Mouse (Mus musculus): ENCODE results near the gene Atf7. TPM values are rescaled to one million over a fixed set of nuclear protein-coding genes. Genes with fewer than 3 reads are reported as not detected.

The Atf7 gene
- polyA plus RNA-seq, 1 experiment, result 140 TPM

- H3K4me1 ChIP-seq (replicated peaks; ENCODE audit: control insufficient read depth, insufficient read depth, low read length), result peaks cover 13% of the 10 kb centered on the region
- 88% methylated on average over 3 of the region's 3 CpGs for WGBS
- no peaks in the 10 kb centered on the region for H3K27me3 ChIP-seq (ENCODE audit: control insufficient read depth, insufficient read depth, low read length)
- no peak overlapping the region for H3K4me3 ChIP-seq (ENCODE audit: control insufficient read depth, insufficient read depth, low read length)
- TF ChIP-seq POLR2A (IDR thresholded peaks at IDR 0.05; ENCODE audit: control insufficient read depth, extremely low read depth, insufficient read depth, low read length, poor library complexity) (no peak), CTCF (IDR thresholded peaks at IDR 0.05; ENCODE audit: borderline replicate concordance, control insufficient read depth, extremely low read depth, insufficient read depth, low read length, poor library complexity) (no peak)
- DNase-seq, result no peak
- peaks cover 31% of the 10 kb centered on the region for H3K36me3 ChIP-seq (ENCODE audit: control insufficient read depth, insufficient read depth, low read length)
- H3K27ac ChIP-seq (ENCODE audit: control insufficient read depth, insufficient read depth, low read length), result no peak overlapping the region
Measured at GRCm38 (mm10) chr15:102527936-102528335, 97.3 kb downstream of the Atf7 start.

- Histone ChIP-seq H3K36me3 (ENCODE audit: control insufficient read depth, insufficient read depth, low read length) (peaks cover 17% of the 10 kb centered on the region), H3K27ac (ENCODE audit: control insufficient read depth, insufficient read depth, low read length) (peak overlapping the region; percentile 75), H3K4me3 (ENCODE audit: control insufficient read depth, insufficient read depth, low read length) (no peak overlapping the region), H3K27me3 (ENCODE audit: control insufficient read depth, insufficient read depth, low read length) (no peaks in the 10 kb centered on the region), H3K4me1 (replicated peaks; ENCODE audit: control insufficient read depth, insufficient read depth, low read length) (peaks cover 13% of the 10 kb centered on the region)
- no peak for TF ChIP-seq POLR2A (IDR thresholded peaks at IDR 0.05; ENCODE audit: control insufficient read depth, extremely low read depth, insufficient read depth, low read length, poor library complexity)
- no peak for TF ChIP-seq CTCF (IDR thresholded peaks at IDR 0.05; ENCODE audit: borderline replicate concordance, control insufficient read depth, extremely low read depth, insufficient read depth, low read length, poor library complexity)
- WGBS, result 16% methylated on average over 6 of the region's 6 CpGs
- no peak for DNase-seq
Measured at GRCm38 (mm10) chr15:102526111-102527002, 98.9 kb downstream of the Atf7 start.

DNA sequence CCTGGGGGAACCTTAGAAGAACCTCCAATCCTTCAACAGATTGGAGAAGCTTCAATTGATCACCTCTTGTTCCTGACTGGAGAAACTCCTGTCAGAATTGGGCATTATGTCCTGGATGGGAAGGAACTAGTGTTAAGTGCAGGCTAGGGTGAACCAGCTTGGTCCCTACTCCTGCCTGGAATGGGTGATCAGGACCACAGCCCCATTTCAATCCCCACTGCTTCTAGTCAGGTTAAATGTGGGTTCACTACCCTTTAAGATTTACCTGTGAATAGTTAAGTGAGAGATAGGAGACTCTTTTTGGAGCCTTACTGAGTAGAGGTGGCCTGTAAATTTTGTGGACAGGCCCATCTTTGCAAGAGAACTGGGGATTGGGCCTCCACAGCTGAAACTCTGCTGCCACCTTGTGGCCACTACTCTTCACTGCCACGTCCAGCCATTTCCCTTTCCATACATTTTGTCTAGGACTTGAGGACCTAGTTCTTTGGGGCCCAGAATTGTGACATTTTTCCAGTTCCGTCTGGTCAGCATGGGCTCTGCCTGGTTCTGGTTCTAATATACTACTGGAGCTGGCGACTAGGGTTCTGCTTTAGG, 100.3 kb downstream of the Atf7 start, which contains the start of gene Npff:
Gene Npff, minus strand, starts transcription at position 51 of the 594 bp plus-strand sequence.
- peaks cover 17% of the 10 kb centered on the region for H3K36me3 ChIP-seq (ENCODE audit: control insufficient read depth, insufficient read depth, low read length)
- peak; percentile 75 for DNase-seq
- no peaks in the 10 kb centered on the region for H3K27me3 ChIP-seq (ENCODE audit: control insufficient read depth, insufficient read depth, low read length)
- H3K4me1 ChIP-seq (replicated peaks; ENCODE audit: control insufficient read depth, insufficient read depth, low read length), result peaks cover 13% of the 10 kb centered on the region
- 44% methylated on average over 3 of the region's 3 CpGs for WGBS
- peak within 1 kb of the TSS; percentile 74 for H3K27ac ChIP-seq (ENCODE audit: control insufficient read depth, insufficient read depth, low read length)
- TF ChIP-seq POLR2A (IDR thresholded peaks at IDR 0.05; ENCODE audit: control insufficient read depth, extremely low read depth, insufficient read depth, low read length, poor library complexity) (no peak), CTCF (IDR thresholded peaks at IDR 0.05; ENCODE audit: borderline replicate concordance, control insufficient read depth, extremely low read depth, insufficient read depth, low read length, poor library complexity) (peak; percentile 65; the same call in 1 of the 2 replicates)
- no peak within 1 kb of the TSS for H3K4me3 ChIP-seq (ENCODE audit: control insufficient read depth, insufficient read depth, low read length)

GRCm38 (mm10) chr15:102521480-102521879, 103.8 kb downstream of the Atf7 start:
- TF ChIP-seq POLR2A (IDR thresholded peaks at IDR 0.05; ENCODE audit: control insufficient read depth, extremely low read depth, insufficient read depth, low read length, poor library complexity) (no peak), CTCF (IDR thresholded peaks at IDR 0.05; ENCODE audit: borderline replicate concordance, control insufficient read depth, extremely low read depth, insufficient read depth, low read length, poor library complexity) (no peak)
- no peak for DNase-seq
- peaks cover 13% of the 10 kb centered on the region for H3K4me1 ChIP-seq (replicated peaks; ENCODE audit: control insufficient read depth, insufficient read depth, low read length)
- no peak overlapping the region for H3K4me3 ChIP-seq (ENCODE audit: control insufficient read depth, insufficient read depth, low read length)
- H3K36me3 ChIP-seq (ENCODE audit: control insufficient read depth, insufficient read depth, low read length), result peaks cover 3% of the 10 kb centered on the region; the same call in 1 of the 2 replicates
- H3K27me3 ChIP-seq (ENCODE audit: control insufficient read depth, insufficient read depth, low read length), result no peaks in the 10 kb centered on the region
- H3K27ac ChIP-seq (ENCODE audit: control insufficient read depth, insufficient read depth, low read length), result no peak overlapping the region
- WGBS, result 89% methylated on average over 4 of the region's 4 CpGs

GRCm38 (mm10) chr15:102520416-102520815, 104.8 kb downstream of the Atf7 start:
- Histone ChIP-seq H3K36me3 (ENCODE audit: control insufficient read depth, insufficient read depth, low read length) (peaks cover 3% of the 10 kb centered on the region; the same call in 1 of the 2 replicates), H3K27ac (ENCODE audit: control insufficient read depth, insufficient read depth, low read length) (no peak overlapping the region), H3K27me3 (ENCODE audit: control insufficient read depth, insufficient read depth, low read length) (no peaks in the 10 kb centered on the region), H3K4me3 (ENCODE audit: control insufficient read depth, insufficient read depth, low read length) (no peak overlapping the region), H3K4me1 (replicated peaks; ENCODE audit: control insufficient read depth, insufficient read depth, low read length) (peaks cover 17% of the 10 kb centered on the region)
- no peak for DNase-seq
- no peak for TF ChIP-seq CTCF (IDR thresholded peaks at IDR 0.05; ENCODE audit: borderline replicate concordance, control insufficient read depth, extremely low read depth, insufficient read depth, low read length, poor library complexity)
- no peak for TF ChIP-seq POLR2A (IDR thresholded peaks at IDR 0.05; ENCODE audit: control insufficient read depth, extremely low read depth, insufficient read depth, low read length, poor library complexity)
- 75% methylated on average over 4 of the region's 4 CpGs for WGBS
